ENCODE assay signal across 21 mouse cellular contexts in the genomic region with DNA sequence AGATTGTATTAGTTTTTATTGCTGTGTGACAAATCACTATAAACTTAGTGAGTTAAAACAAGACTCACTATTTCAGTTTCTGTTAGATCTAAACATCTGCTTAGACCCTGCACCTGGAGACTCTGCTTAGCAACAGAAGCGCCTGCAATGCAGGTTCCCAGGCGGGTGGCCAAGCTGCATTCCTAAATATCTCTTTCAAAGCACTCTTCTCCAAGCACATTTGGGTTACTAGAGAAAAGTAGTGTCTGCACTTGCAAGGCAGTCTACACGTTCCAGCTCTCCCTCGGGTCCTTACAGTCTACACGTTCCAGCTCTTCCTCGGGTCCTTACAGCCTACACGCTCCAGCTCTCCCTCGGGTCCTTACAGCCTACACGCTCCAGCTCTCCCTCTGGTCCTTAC. TPM values are rescaled to one million over a fixed set of nuclear protein-coding genes. Genes with fewer than 3 reads are reported as not detected.
DNase-seq lines count a peak whose midpoint lies in the region; ATAC-seq and TF ChIP-seq lines count a peak whose summit lies in the region.
"Had no signal": no experiment of that assay in that cellular context is flagged by ENCODE, and none has a peak within 500 bp of the region (broad histone marks: within the 10 kb centered on the region; RNA-seq: fewer than 3 reads in every experiment).

No protein-coding gene starts in this region.

- no peak overlapping the region for H3K9ac ChIP-seq in midbrain, embryonic 11.5 days (ENCODE audit: low read length)
- H3K9ac ChIP-seq in midbrain, embryonic 14.5 days (replicated peaks; ENCODE audit: low read length), result no peak overlapping the region
- H3K9ac ChIP-seq in stomach, embryonic 16.5 days (ENCODE audit: low read length), result no peak overlapping the region
- no peak overlapping the region for H3K9ac ChIP-seq in stomach, postnatal 0 days (ENCODE audit: low read length)
- H3K9ac ChIP-seq: embryonic facial prominence, embryonic 15.5 days; hindbrain, embryonic 13.5 days had no signal

- TF ChIP-seq CTCF in layer of hippocampus, adult 2 months (conservative IDR thresholded peaks at IDR 0.05), result no peak
- no peak for TF ChIP-seq CTCF in stomach, postnatal 0 days (IDR thresholded peaks at IDR 0.05; ENCODE audit: low read depth)

- H3K4me1 ChIP-seq in midbrain, embryonic 11.5 days (ENCODE audit: control insufficient read depth, insufficient read depth, low read length), result no peaks in the 10 kb centered on the region
- 0 out of 2 replicates have a peak, but pooled peaks cover 2% of the 10 kb centered on the region for H3K4me1 ChIP-seq in midbrain, embryonic 14.5 days (ENCODE audit: control insufficient read depth, insufficient read depth, low read length)
- no peaks in the 10 kb centered on the region for H3K4me1 ChIP-seq in stomach, embryonic 16.5 days (ENCODE audit: control insufficient read depth, insufficient read depth, low read length)
- no peaks in the 10 kb centered on the region for H3K4me1 ChIP-seq in stomach, postnatal 0 days (replicated peaks; ENCODE audit: control insufficient read depth, insufficient read depth)
- H3K4me1 ChIP-seq: embryonic facial prominence, embryonic 15.5 days; heart, embryonic 10.5 days had no signal

- 86% methylated on average over 9 of the region's 9 CpGs for WGBS in midbrain, embryonic 11.5 days
- WGBS in midbrain, embryonic 14.5 days, result 77% methylated on average over 9 of the region's 9 CpGs
- WGBS in stomach, embryonic 16.5 days, result 59% methylated on average over 9 of the region's 9 CpGs
- WGBS in stomach, postnatal 0 days, result 55% methylated on average over 9 of the region's 9 CpGs

- H3K4me2 ChIP-seq in midbrain, embryonic 11.5 days, result no peak overlapping the region
- no peak overlapping the region for H3K4me2 ChIP-seq in midbrain, embryonic 14.5 days (ENCODE audit: low read length)
- H3K4me2 ChIP-seq in stomach, embryonic 16.5 days (ENCODE audit: low read depth, low read length), result no peak overlapping the region
- H3K4me2 ChIP-seq in stomach, postnatal 0 days (replicated peaks; ENCODE audit: low read depth), result no peak overlapping the region
- H3K4me2 ChIP-seq: embryonic facial prominence, embryonic 15.5 days; hindbrain, embryonic 13.5 days had no signal

- no peak for TF ChIP-seq EP300 in stomach, postnatal 0 days (optimal IDR thresholded peaks at IDR 0.05)

- H3K9me3 ChIP-seq in midbrain, embryonic 11.5 days (ENCODE audit: control insufficient read depth, low read length), result peaks cover under 1% of the 10 kb centered on the region; the same call in 1 of the 2 replicates
- H3K9me3 ChIP-seq in midbrain, embryonic 14.5 days (ENCODE audit: control insufficient read depth, low read length), result no peaks in the 10 kb centered on the region
- no peaks in the 10 kb centered on the region for H3K9me3 ChIP-seq in stomach, embryonic 16.5 days (replicated peaks; ENCODE audit: control insufficient read depth, low read length)
- H3K9me3 ChIP-seq in stomach, postnatal 0 days (ENCODE audit: control insufficient read depth, low read length), result no peaks in the 10 kb centered on the region
- H3K9me3 ChIP-seq: embryonic facial prominence, embryonic 15.5 days had no signal

- H3K36me3 ChIP-seq in midbrain, embryonic 11.5 days (ENCODE audit: control insufficient read depth, insufficient read depth, low read length), result no peaks in the 10 kb centered on the region
- no peaks in the 10 kb centered on the region for H3K36me3 ChIP-seq in midbrain, embryonic 14.5 days (ENCODE audit: control insufficient read depth, insufficient read depth, low read length)
- 0 out of 2 replicates have a peak, but pooled peaks cover under 1% of the 10 kb centered on the region for H3K36me3 ChIP-seq in stomach, embryonic 16.5 days (ENCODE audit: control insufficient read depth, insufficient read depth, low read length)
- H3K36me3 ChIP-seq in stomach, postnatal 0 days (ENCODE audit: control insufficient read depth, insufficient read depth, low read length), result no peaks in the 10 kb centered on the region

- DNase-seq in layer of hippocampus, adult 2 months (ENCODE audit: low spot score in 2 of 2), result no peak
- DNase-seq in layer of hippocampus, postnatal 25 days (ENCODE audit: extremely low spot score in 1 of 2, low spot score in 1 of 2), result no peak
- DNase-seq in midbrain, embryonic 11.5 days (ENCODE audit: low spot score, missing footprints), result peak; percentile 44
- no peak for DNase-seq in midbrain, embryonic 14.5 days
- no peak for DNase-seq in stomach, postnatal 0 days (ENCODE audit: low spot score)
- DNase-seq: adrenal gland, postnatal 10 days; cerebellum, adult 18-20 months; cerebellum, adult 9-11 months; cerebellum, postnatal 36 days; gastrocnemius, postnatal 10 days; heart, adult 18-20 months; heart, postnatal 10 days had no signal

- ATAC-seq in midbrain, embryonic 11.5 days (ENCODE audit: low FRiP score), result no peak
- ATAC-seq in midbrain, embryonic 14.5 days (ENCODE audit: low FRiP score, low TSS enrichment), result no peak
- no peak for ATAC-seq in stomach, embryonic 16.5 days (ENCODE audit: insufficient read depth, low FRiP score)
- no peak for ATAC-seq in stomach, postnatal 0 days (ENCODE audit: low FRiP score, low TSS enrichment)
- no peak for ATAC-seq in CD4-positive, CD25-positive, alpha-beta regulatory T cell, adult 4 months
- ATAC-seq: forebrain, embryonic 14.5 days; hindbrain, postnatal 0 days had no signal

- H3K4me3 ChIP-seq in layer of hippocampus, adult 2 months, result no peak overlapping the region
- H3K4me3 ChIP-seq in midbrain, embryonic 11.5 days (ENCODE audit: low read depth, low read length), result no peak overlapping the region
- no peak overlapping the region for H3K4me3 ChIP-seq in midbrain, embryonic 14.5 days (replicated peaks; ENCODE audit: low read depth, low read length)
- H3K4me3 ChIP-seq in stomach, embryonic 16.5 days (replicated peaks; ENCODE audit: low read length), result no peak overlapping the region
- no peak overlapping the region for H3K4me3 ChIP-seq in stomach, postnatal 0 days (ENCODE audit: low read depth, low read length)
- H3K4me3 ChIP-seq: embryonic facial prominence, embryonic 15.5 days; erythroblast, embryonic 14.5 days; forebrain, embryonic 10.5 days; heart, embryonic 10.5 days; hindbrain, embryonic 13.5 days had no signal

- H3K27me3 ChIP-seq in midbrain, embryonic 11.5 days (ENCODE audit: control insufficient read depth, insufficient read depth, low read length), result no peaks in the 10 kb centered on the region
- H3K27me3 ChIP-seq in midbrain, embryonic 14.5 days (ENCODE audit: control insufficient read depth, insufficient read depth, low read length), result no peaks in the 10 kb centered on the region
- no peaks in the 10 kb centered on the region for H3K27me3 ChIP-seq in stomach, embryonic 16.5 days (ENCODE audit: control insufficient read depth, insufficient read depth, low read length)
- H3K27me3 ChIP-seq in stomach, postnatal 0 days (ENCODE audit: control insufficient read depth, insufficient read depth, low read length), result no peaks in the 10 kb centered on the region
- H3K27me3 ChIP-seq: embryonic facial prominence, embryonic 15.5 days; hindbrain, embryonic 13.5 days had no signal

- peak overlapping the region; percentile 39; the same call in 1 of the 2 replicates for H3K27ac ChIP-seq in layer of hippocampus, adult 2 months
- H3K27ac ChIP-seq in midbrain, embryonic 11.5 days (ENCODE audit: low read depth, low read length), result no peak overlapping the region
- H3K27ac ChIP-seq in midbrain, embryonic 14.5 days (replicated peaks; ENCODE audit: low read depth, low read length), result no peak overlapping the region
- peak overlapping the region; percentile 6; the same call in 1 of the 2 replicates for H3K27ac ChIP-seq in stomach, embryonic 16.5 days (ENCODE audit: low read length)
- H3K27ac ChIP-seq in stomach, postnatal 0 days (replicated peaks), result no peak overlapping the region
- H3K27ac ChIP-seq: embryonic facial prominence, embryonic 15.5 days; forebrain, embryonic 10.5 days; heart, embryonic 10.5 days; hindbrain, embryonic 13.5 days; hindbrain, postnatal 0 days had no signal

RNA-seq across cellular contexts. Expression of gene Stxbp5, which starts 44.1 kb away (rescaled TPM):
- 100 to 1,000 TPM; 117 to 122 TPM for total RNA-seq in layer of hippocampus, adult 2 months (2021)
- 100 to 1,000 TPM in 1 of 2 experiments, 10 to 100 TPM in 1; 99.0 to 114 TPM for total RNA-seq in layer of hippocampus, postnatal 25 days (2021)
- 5.6 and 6.3 TPM in 2 replicates for polyA plus RNA-seq in midbrain, embryonic 11.5 days (2014; fragmentation: Nextera tagmentation; extraction: Ambion mirVana)
- 12.4 and 14.3 TPM in 2 replicates for polyA plus RNA-seq in midbrain, embryonic 14.5 days (2014; fragmentation: Nextera tagmentation; extraction: Ambion mirVana)
- 4.4 and 4.7 TPM in 2 replicates for polyA plus RNA-seq in stomach, embryonic 16.5 days (2015; fragmentation: Nextera tagmentation; extraction: Ambion mirVana)
- polyA plus RNA-seq in stomach, postnatal 0 days (2015; fragmentation: Nextera tagmentation; extraction: Ambion mirVana), result 2.8 and 3.3 TPM in 2 replicates
- 10 to 100 TPM; 10.0 to 10.4 TPM for polyA plus RNA-seq in CD4-positive, CD25-positive, alpha-beta regulatory T cell, adult 4 months (2017; shearing (Covaris generic))

Comparison
In these comparisons a context has a peak if more than half of its experiments do, and no peak if none do; other contexts are left out.
1. H3K27ac ChIP-seq: peak in layer of hippocampus, adult 2 months (single experiment) and stomach, embryonic 16.5 days (single experiment); none in midbrain, embryonic 11.5 days (single experiment), midbrain, embryonic 14.5 days (single experiment) and stomach, postnatal 0 days (single experiment).